Mouse (Mus musculus) embryonic facial prominence, embryonic 12.5 days (tissue): Measurements from ENCODE around the gene Glp1r. TPM values are rescaled to one million over a fixed set of nuclear protein-coding genes. Genes with fewer than 3 reads are reported as not detected.
A peak's percentile ranks its signal among the peaks of the same experiment; 100 is the strongest.

Experiments used
- ATAC-seq: fragments of 200-750 bp; cut with Nextera tagmentation; 2 replicates; pipeline ENCODE4 v1.8.0; 2017; ENCODE audit not compliant: insufficient number of reproducible peaks, insufficient read depth, low FRiP score, low TSS enrichment
- H3K27ac ChIP-seq: fragments of 300-500 bp; sonication (generic); 2 replicates; pipeline ENCODE4 v1.5.1; 2016; ENCODE audit warnings: mild to moderate bottlenecking
- H3K27me3 ChIP-seq: fragments of 300-500 bp; sonication (generic); 2 replicates; pipeline ENCODE4 v1.6.1; 2016; ENCODE audit warnings: mild to moderate bottlenecking, moderate library complexity
- H3K36me3 ChIP-seq: fragments of 300-500 bp; sonication (generic); 2 replicates; pipeline ENCODE4 v1.6.1; 2016; ENCODE audit warnings: mild to moderate bottlenecking
- H3K4me1 ChIP-seq: fragments of 300-500 bp; sonication (generic); 2 replicates; pipeline ENCODE4 v1.6.1; 2016
- H3K4me2 ChIP-seq: fragments of 300-500 bp; sonication (generic); replicated peaks from 2 replicates; pipeline ENCODE4 v1.6.1; 2016; ENCODE audit warnings: mild to moderate bottlenecking, moderate library complexity
- H3K4me3 ChIP-seq: fragments of 300-500 bp; sonication (generic); 2 replicates; pipeline ENCODE4 v1.5.1; 2016; ENCODE audit warnings: mild to moderate bottlenecking
- H3K9ac ChIP-seq: fragments of 300-500 bp; sonication (generic); 2 replicates; pipeline ENCODE4 v1.6.1; 2016; ENCODE audit warnings: mild to moderate bottlenecking, moderate library complexity
- H3K9me3 ChIP-seq: fragments of 300-500 bp; sonication (generic); 2 replicates; pipeline ENCODE4 v1.6.1; 2016; ENCODE audit warnings: mild to moderate bottlenecking, moderate library complexity
- WGBS: fragments of 180-500 bp; shearing (Covaris S2); methylation state at CpG from one replicate; pipeline ENCODE4 v1.1.7; 2016; 5-methylcytosine and 5-hydroxymethylcytosine counted together
- polyA plus RNA-seq: library from polyadenylated mRNA; unstranded; fragments of >200 nt; fragmentation: Nextera tagmentation; extraction: Ambion mirVana; gene quantifications from 2 replicates; pipeline ENCODE4 v1.2.1, GENCODE M21; 2016

The Glp1r gene
- polyA plus RNA-seq: not detected in 2 replicates

DNA sequence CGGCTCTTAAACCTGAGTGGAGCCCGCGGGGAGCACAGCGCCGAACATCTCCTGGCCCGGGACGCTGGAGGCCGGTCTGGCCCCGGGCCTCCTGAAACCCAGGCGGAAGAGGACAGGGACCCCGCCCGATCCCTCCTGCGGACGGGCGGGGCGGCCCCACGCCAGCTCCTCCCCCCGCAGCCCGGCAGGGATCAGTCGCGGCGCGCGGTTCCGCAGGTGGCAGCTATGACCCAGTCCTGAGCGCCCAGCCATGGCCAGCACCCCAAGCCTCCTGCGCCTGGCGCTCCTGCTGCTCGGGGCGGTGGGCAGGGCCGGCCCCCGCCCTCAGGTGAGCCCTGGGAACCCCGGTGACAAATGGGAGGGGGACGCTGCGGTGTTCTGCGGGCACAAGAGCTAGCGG is at the start of gene Glp1r:
Glp1r (plus strand) TSS at position 191 of the 400 bp plus-strand sequence.
- no peaks in the 10 kb centered on the region for H3K36me3 ChIP-seq
- H3K9ac ChIP-seq: peak within 1 kb of the TSS; percentile 27; the same call in 1 of the 2 replicates
- H3K4me2 ChIP-seq: peak within 1 kb of the TSS; percentile 91
- no peaks in the 10 kb centered on the region for H3K9me3 ChIP-seq
- peak within 1 kb of the TSS; percentile 42 for H3K4me3 ChIP-seq
- H3K27ac ChIP-seq: no peak within 1 kb of the TSS
- no peak for ATAC-seq
- 2% methylated on average over 35 of the region's 37 CpGs for WGBS
- H3K27me3 ChIP-seq: peaks cover 43% of the 10 kb centered on the region
- 0 out of 2 replicates have a peak, but pooled peaks cover 4% of the 10 kb centered on the region for H3K4me1 ChIP-seq

DNA sequence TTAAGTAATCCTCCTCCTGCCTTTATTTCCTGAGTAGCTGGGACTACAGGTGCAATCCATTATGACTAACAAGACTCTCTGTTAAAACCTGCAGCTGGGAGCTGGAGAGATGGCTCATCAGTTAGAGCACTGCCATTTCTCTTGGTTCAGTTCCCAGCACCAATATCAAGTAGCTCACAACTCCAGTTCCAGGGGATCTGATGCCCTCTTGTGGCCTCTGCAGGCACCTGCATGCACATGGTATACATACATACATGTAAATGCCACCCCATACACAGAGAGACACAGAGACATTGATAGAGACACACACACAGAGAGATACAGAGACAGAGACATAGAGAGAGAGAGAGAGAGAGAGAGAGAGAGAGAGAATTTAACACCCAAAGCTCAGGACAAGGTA is 49.3 kb upstream of the Glp1r start:
- H3K4me1 ChIP-seq: no peaks in the 10 kb centered on the region
- no peak for ATAC-seq
- no peak overlapping the region for H3K4me3 ChIP-seq
- H3K27ac ChIP-seq: no peak overlapping the region
- H3K9me3 ChIP-seq: no peaks in the 10 kb centered on the region
- H3K4me2 ChIP-seq: no peak overlapping the region
- no peak overlapping the region for H3K9ac ChIP-seq
- H3K27me3 ChIP-seq: no peaks in the 10 kb centered on the region
- no peaks in the 10 kb centered on the region for H3K36me3 ChIP-seq

DNA sequence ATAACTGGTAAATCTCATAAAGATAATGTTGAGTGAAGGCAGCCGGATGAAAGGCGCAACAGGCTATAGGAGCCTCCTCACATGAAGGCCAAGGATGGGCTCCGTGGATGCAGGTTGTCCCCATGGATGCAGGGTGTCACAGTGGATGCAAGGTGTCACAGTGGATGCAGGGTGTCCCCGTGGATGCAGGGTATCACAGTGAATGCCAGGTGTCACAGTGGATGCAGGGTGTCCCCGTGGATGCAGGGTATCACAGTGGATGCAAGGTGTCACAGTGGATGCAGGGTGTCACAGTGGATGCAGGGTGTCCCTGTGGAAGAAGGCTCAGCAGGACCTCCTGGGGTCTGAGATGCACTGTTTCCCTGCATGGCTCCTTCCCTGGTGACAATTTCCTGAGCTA is 44.3 kb upstream of the Glp1r start:
- H3K27ac ChIP-seq: no peak overlapping the region
- no peak overlapping the region for H3K4me2 ChIP-seq
- H3K9ac ChIP-seq: no peak overlapping the region
- WGBS: 84% methylated on average over 5 of the region's 5 CpGs
- H3K9me3 ChIP-seq: no peaks in the 10 kb centered on the region
- no peak overlapping the region for H3K4me3 ChIP-seq
- no peak for ATAC-seq
- H3K4me1 ChIP-seq: peaks cover 4% of the 10 kb centered on the region; the same call in 1 of the 2 replicates
- no peaks in the 10 kb centered on the region for H3K27me3 ChIP-seq
- no peaks in the 10 kb centered on the region for H3K36me3 ChIP-seq

DNA sequence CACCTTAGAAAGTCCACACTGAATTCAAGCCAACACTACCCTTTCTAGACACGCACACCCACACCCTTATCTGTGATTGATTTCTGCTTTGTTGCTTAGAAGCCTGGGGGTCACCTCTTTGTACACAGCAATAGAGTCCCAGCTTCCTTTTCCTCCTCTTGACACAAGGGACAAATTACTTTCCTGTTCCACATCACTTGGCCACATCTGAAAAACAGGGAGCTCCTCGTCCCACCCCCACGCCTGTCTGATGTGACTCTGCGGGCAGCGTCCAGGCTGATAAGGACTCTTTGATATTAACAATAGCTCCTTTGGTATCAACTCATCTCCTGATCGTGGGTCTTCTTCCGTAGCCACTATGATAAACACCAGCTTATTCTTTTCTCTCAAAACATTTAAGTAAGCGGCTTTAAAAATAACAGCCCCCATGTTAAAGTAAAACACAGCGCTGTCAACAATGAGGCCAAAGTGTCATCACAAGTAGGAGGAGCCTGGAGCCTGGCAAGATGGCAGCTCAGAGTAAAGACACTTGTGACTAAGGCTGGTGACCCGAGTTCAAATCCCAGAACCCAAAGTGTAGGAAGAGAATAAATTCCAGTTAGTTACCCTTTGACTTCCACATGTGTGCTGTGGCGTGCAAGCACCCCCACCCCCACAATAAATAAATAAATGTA is 42.9 kb upstream of the Glp1r start:
- Histone ChIP-seq H3K36me3 (no peaks in the 10 kb centered on the region), H3K4me1 (peaks cover 4% of the 10 kb centered on the region; the same call in 1 of the 2 replicates), H3K9me3 (no peaks in the 10 kb centered on the region), H3K27ac (no peak overlapping the region), H3K4me3 (no peak overlapping the region), H3K4me2 (no peak overlapping the region), H3K9ac (no peak overlapping the region), H3K27me3 (no peaks in the 10 kb centered on the region)
- ATAC-seq: no peak
- WGBS: 64% methylated on average over 11 of the region's 11 CpGs

DNA sequence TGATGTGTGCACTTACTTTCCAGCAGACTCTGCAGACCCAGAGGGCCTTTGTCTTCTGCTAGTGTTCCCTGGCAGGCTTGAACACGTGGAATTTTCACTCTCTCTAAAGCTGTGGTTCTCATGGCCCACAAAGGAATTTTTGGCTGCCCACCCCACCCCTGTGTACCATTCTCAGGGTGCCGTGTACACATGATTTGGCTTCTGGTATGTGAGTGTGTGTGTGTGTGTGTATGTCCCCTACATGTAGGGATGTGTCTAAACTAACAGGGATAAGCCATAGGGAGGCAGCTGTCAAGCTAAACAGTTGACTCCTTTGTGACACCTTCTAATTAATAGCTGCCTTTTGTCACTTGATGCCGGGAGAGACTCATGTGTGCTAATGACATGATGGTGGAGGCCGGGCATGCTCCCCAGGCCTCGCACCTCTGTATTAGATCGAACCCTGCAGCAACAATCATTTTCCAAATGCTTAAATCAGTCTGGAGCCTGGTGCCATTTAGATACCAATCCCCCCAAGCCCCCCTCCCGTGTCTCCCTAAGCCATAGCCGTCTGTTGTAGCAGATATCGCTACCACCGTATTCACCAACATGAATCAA is 41.5 kb upstream of the Glp1r start:
- Histone ChIP-seq H3K4me1 (peaks cover 4% of the 10 kb centered on the region; the same call in 1 of the 2 replicates), H3K27me3 (no peaks in the 10 kb centered on the region), H3K36me3 (no peaks in the 10 kb centered on the region), H3K9ac (no peak overlapping the region), H3K4me2 (no peak overlapping the region), H3K4me3 (no peak overlapping the region), H3K9me3 (no peaks in the 10 kb centered on the region), H3K27ac (peak overlapping the region; percentile 17; the same call in 1 of the 2 replicates)
- 55% methylated on average over 10 of the region's 10 CpGs for WGBS
- ATAC-seq: no peak; the same call in 1 of the 2 replicates

DNA sequence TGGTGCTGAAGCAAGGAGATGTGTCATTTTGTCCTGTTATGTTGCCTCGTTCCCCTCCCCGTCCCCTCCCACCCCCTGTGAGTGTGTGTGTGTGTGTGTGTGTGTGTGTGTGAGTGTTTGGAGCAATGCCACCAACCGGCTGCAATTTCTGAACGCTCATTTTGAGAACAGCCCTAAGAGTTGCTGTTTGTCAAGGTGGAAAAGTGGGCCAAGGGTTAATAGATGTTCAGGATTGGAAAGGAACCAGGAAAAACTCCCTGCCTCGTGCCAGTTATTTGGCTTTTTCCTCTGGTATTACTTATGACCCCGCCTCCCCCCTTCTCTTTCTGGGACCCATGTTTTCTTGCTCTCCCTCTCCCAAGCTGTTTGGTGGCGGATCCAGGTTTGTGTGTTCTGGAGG is 41.0 kb upstream of the Glp1r start:
- no peaks in the 10 kb centered on the region for H3K36me3 ChIP-seq
- no peak overlapping the region for H3K4me3 ChIP-seq
- no peaks in the 10 kb centered on the region for H3K9me3 ChIP-seq
- H3K27ac ChIP-seq: no peak overlapping the region
- H3K4me2 ChIP-seq: no peak overlapping the region
- no peak for ATAC-seq
- no peaks in the 10 kb centered on the region for H3K27me3 ChIP-seq
- no peak overlapping the region for H3K9ac ChIP-seq
- peaks cover 4% of the 10 kb centered on the region; the same call in 1 of the 2 replicates for H3K4me1 ChIP-seq
- 59% methylated on average over 7 of the region's 7 CpGs for WGBS

DNA sequence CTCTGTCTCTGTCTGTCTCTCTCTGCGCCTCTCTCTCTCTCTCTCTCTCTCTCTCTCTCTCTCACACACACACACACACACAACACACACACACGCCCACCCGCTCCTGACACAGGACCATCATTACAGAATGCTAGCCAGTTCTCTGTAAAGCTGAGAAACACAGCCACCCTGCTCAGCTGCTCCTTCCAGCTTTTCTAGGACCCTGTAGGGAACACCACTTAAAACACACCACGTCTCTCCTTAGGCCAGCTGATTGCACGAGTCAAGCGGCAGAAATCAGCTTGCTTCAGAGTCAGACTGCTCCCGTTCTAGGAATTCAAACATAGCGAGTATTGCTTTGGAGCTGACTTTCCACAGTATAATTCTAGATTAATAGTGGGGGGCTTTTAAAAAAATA is 35.3 kb upstream of the Glp1r start:
- Histone ChIP-seq H3K4me1 (no peaks in the 10 kb centered on the region), H3K9ac (no peak overlapping the region), H3K27ac (no peak overlapping the region), H3K36me3 (no peaks in the 10 kb centered on the region), H3K9me3 (no peaks in the 10 kb centered on the region), H3K27me3 (no peaks in the 10 kb centered on the region), H3K4me3 (no peak overlapping the region), H3K4me2 (no peak overlapping the region)
- no peak for ATAC-seq
- WGBS: 65% methylated on average over 8 of the region's 8 CpGs

DNA sequence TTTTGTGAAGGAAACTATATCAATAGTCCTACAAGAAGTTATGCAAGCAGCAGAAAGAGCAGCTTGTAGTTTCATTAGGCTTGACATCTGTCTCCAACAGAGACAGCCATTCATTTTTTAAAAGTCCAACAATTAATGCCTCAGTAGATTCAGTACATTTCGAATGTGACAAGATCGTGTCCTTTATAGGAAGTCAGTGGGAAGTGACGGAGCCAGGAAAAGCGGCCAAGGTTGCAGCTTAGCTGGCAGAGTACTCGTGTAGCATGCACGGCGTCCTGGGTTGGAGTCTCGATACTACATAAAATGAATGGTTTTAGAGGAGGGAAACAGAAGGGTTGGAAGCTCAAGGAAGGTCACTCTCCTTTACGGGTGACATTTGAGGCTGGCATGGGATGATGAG is 34.7 kb upstream of the Glp1r start:
- Histone ChIP-seq H3K9ac (no peak overlapping the region), H3K4me3 (no peak overlapping the region), H3K4me2 (no peak overlapping the region), H3K4me1 (no peaks in the 10 kb centered on the region), H3K9me3 (no peaks in the 10 kb centered on the region), H3K27ac (no peak overlapping the region), H3K36me3 (no peaks in the 10 kb centered on the region), H3K27me3 (no peaks in the 10 kb centered on the region)
- ATAC-seq: no peak
- 85% methylated on average over 9 of the region's 9 CpGs for WGBS

DNA sequence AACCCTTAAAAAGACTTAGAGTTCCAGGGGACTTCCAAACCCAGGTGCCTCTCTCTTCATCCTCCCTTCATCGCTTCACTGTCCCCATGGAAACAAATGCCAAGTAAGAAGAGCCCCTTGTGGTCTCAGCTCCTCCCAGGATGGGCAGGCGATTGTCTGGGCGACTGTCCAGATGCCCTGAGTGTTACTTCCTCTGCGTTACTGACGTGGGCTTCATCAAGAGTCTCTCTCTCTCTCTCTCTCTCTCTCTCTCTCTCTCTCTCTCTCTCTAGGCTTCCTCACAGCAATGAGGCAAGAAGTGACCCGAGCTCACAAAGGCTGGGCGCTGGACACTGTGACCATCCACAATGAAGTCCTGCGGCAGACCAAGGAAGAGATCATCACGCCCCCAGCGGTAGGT is 30.6 kb upstream of the Glp1r start:
- no peaks in the 10 kb centered on the region for H3K9me3 ChIP-seq
- H3K9ac ChIP-seq: no peak overlapping the region
- 42% methylated on average over 10 of the region's 10 CpGs for WGBS
- no peaks in the 10 kb centered on the region for H3K36me3 ChIP-seq
- no peak for ATAC-seq
- no peaks in the 10 kb centered on the region for H3K27me3 ChIP-seq
- no peak overlapping the region for H3K4me2 ChIP-seq
- H3K4me1 ChIP-seq: no peaks in the 10 kb centered on the region
- H3K4me3 ChIP-seq: no peak overlapping the region
- H3K27ac ChIP-seq: no peak overlapping the region

DNA sequence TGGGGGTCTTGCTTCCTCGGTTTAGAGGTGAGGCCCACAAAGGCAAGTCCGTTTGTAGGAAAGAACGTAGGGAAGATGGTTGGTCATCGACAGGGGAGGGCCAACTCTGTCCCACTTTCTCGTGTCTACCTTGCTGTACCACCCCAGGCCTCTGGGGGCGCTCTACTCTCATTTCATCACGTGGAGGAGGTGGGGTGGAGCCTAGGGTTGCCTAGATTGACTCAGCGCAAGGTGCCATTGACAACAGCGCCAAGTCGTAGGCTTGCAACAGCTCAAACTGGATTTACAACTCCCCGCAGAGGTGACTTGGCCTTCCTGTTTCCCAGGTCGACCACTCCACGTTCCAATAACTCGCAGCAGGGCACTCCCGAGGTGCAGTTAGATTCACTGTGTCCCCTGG is 27.3 kb upstream of the Glp1r start:
- Histone ChIP-seq H3K4me3 (no peak overlapping the region), H3K36me3 (no peaks in the 10 kb centered on the region), H3K9me3 (no peaks in the 10 kb centered on the region), H3K9ac (no peak overlapping the region), H3K4me1 (no peaks in the 10 kb centered on the region), H3K4me2 (no peak overlapping the region), H3K27me3 (no peaks in the 10 kb centered on the region), H3K27ac (no peak overlapping the region)
- ATAC-seq: no peak
- WGBS: 64% methylated on average over 15 of the region's 15 CpGs

DNA sequence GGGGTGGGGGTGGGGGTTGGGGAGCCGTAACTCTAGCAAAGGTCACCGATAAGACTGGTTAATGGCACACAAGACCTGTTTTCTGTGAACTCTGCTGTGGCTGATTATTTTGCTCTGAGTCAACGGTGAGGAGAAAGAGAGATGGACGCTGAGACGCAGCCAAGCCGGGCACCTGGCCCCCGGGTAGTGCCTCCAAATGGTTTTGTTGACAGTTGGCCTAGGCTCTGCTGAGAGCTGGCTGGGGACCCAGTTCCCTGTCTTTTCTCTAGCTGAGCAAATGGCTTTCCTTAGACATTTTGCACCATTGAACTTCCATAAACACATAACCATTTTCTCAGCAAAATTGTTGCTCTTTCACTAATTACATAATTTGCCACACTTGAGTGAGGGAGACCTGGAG is 24.2 kb upstream of the Glp1r start:
- H3K4me3 ChIP-seq: no peak overlapping the region
- H3K36me3 ChIP-seq: no peaks in the 10 kb centered on the region
- no peaks in the 10 kb centered on the region for H3K4me1 ChIP-seq
- 81% methylated on average over 7 of the region's 7 CpGs for WGBS
- H3K27me3 ChIP-seq: no peaks in the 10 kb centered on the region
- ATAC-seq: no peak
- H3K9me3 ChIP-seq: no peaks in the 10 kb centered on the region
- H3K9ac ChIP-seq: no peak overlapping the region
- H3K4me2 ChIP-seq: no peak overlapping the region
- no peak overlapping the region for H3K27ac ChIP-seq

DNA sequence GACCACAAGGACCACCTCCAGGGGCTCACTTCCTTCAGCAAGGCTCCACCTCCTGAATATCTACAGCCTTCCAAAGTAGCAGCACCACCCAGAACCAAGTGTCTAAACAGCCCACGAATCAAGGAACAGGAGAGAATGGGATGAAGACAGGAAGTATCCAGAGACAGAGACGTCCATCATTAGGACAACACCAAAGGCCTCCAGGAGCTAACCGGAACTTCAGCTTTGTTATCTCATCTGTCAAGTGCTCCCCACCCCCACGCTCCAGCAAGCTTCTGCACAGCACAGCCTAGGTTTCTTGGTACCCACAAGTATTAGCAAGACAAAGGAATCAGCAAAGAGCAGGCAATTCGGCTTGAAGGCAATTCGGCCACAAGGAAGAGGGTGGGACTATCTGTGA is 23.0 kb upstream of the Glp1r start:
- no peaks in the 10 kb centered on the region for H3K36me3 ChIP-seq
- no peak for ATAC-seq
- H3K9ac ChIP-seq: no peak overlapping the region
- H3K9me3 ChIP-seq: no peaks in the 10 kb centered on the region
- no peak overlapping the region for H3K4me2 ChIP-seq
- no peak overlapping the region for H3K27ac ChIP-seq
- H3K27me3 ChIP-seq: no peaks in the 10 kb centered on the region
- WGBS: 53% methylated on average over 6 of the region's 6 CpGs
- no peaks in the 10 kb centered on the region for H3K4me1 ChIP-seq
- H3K4me3 ChIP-seq: no peak overlapping the region
